Mouse (Mus musculus): Measurements from ENCODE around the gene Prodh2.

GRCm38 (mm10) chr7:30544327-30544726 is 50.9 kb downstream of the Prodh2 start:
- TF ChIP-seq HCFC1 (IDR thresholded peaks at IDR 0.05; ENCODE audit: borderline replicate concordance, insufficient read depth, low read length) (no peak), ZC3H11A (IDR thresholded peaks at IDR 0.05; ENCODE audit: borderline replicate concordance, low read depth, low read length) (no peak), CHD2 (IDR thresholded peaks at IDR 0.05; ENCODE audit: low read depth, low read length) (no peak), MAFK (IDR thresholded peaks at IDR 0.05; ENCODE audit: insufficient read depth, low read depth, low read length) (no peak)
